Mouse (Mus musculus): ENCODE data around the gene Atg2b. TPM values are rescaled to one million over a fixed set of nuclear protein-coding genes. Genes with fewer than 3 reads are reported as not detected.

The Atg2b gene
- polyA plus RNA-seq, 1 experiment from 2014 or later, result 11.1 TPM

DNA sequence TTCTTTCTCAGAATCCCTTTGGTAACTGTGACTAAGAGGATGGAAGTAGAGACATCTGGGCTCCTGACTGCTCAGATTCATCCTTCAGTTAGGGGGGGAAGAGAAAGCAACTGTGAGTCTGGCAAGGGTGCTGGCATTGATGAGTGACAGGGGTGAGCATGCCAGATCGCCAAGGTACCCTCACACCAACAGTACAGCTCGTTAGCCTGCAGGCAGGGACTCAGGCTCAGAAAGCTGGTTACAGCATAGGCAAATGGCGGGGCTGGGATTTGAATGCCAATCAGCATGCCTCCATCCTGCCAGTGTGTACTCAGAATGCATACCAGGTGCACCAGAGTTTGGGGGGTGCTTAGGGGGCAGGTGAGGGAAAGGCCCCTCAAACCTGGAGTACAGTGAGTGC lies 113.1 kb downstream of the Atg2b start:
- ATAC-seq (ENCODE audit: insufficient read depth, low FRiP score), result no peak
- H3K27ac ChIP-seq (ENCODE audit: low read length), result no peak overlapping the region
- H3K4me1 ChIP-seq (ENCODE audit: control insufficient read depth, insufficient read depth, low read length), result peaks cover 3% of the 10 kb centered on the region; the same call in 1 of the 2 replicates
- no peaks in the 10 kb centered on the region; the same call in 1 of the 2 replicates for H3K9me3 ChIP-seq (replicated peaks; ENCODE audit: control insufficient read depth, low read length)
- H3K4me2 ChIP-seq (ENCODE audit: low read depth, low read length), result no peak overlapping the region
- H3K9ac ChIP-seq (ENCODE audit: low read length), result no peak overlapping the region
- no peak overlapping the region for H3K4me3 ChIP-seq (replicated peaks; ENCODE audit: low read length)
- no peaks in the 10 kb centered on the region for H3K27me3 ChIP-seq (ENCODE audit: control insufficient read depth, insufficient read depth, low read length)
- WGBS, result 81% methylated on average over 3 of the region's 3 CpGs
- no peaks in the 10 kb centered on the region for H3K36me3 ChIP-seq (ENCODE audit: control insufficient read depth, insufficient read depth, low read length)

Other genes with a start within 250 kb of the Atg2b start
- gene D430019H16Rik, start 231.4 kb downstream of the Atg2b start, polyA plus RNA-seq (2015; fragmentation: Nextera tagmentation; extraction: Ambion mirVana), result 1.2 and 1.3 TPM in 2 replicates
- gene Bdkrb2, start 122.0 kb downstream of the Atg2b start, polyA plus RNA-seq (2015; fragmentation: Nextera tagmentation; extraction: Ambion mirVana), result 5.3 and 7.3 TPM in 2 replicates
- gene Bdkrb1, start 82.1 kb downstream of the Atg2b start, polyA plus RNA-seq (2015; fragmentation: Nextera tagmentation; extraction: Ambion mirVana), result 0.69 and 1.0 TPM in 2 replicates
- 25.9 and 30.5 TPM in 2 replicates for gene Gskip, start 382 bp downstream of the Atg2b start, polyA plus RNA-seq (2015; fragmentation: Nextera tagmentation; extraction: Ambion mirVana)
- 0.32 and 0.49 TPM in 2 replicates for gene Ak7, start 20.8 kb upstream of the Atg2b start, polyA plus RNA-seq (2015; fragmentation: Nextera tagmentation; extraction: Ambion mirVana)
- 151 and 167 TPM in 2 replicates for gene Papola, start 99.5 kb upstream of the Atg2b start, polyA plus RNA-seq (2015; fragmentation: Nextera tagmentation; extraction: Ambion mirVana)